Mouse (Mus musculus): ENCODE results near the gene Card11.

Gene Card11

GRCm38 (mm10) chr5:140992093-140993070 is 8.0 kb downstream of the Card11 start:
- DNase-seq (ENCODE audit: low spot score) = no peak

GRCm38 (mm10) chr5:140985311-140986050 is 14.9 kb downstream of the Card11 start:
- no peak for DNase-seq (ENCODE audit: low spot score)

- no peak for DNase-seq (ENCODE audit: low spot score)
Measured at GRCm38 (mm10) chr5:140981370-140981805, 19.0 kb downstream of the Card11 start.

GRCm38 (mm10) chr5:140980783-140981182 is 19.6 kb downstream of the Card11 start:
- DNase-seq (ENCODE audit: low spot score) = no peak

- no peak for DNase-seq (ENCODE audit: low spot score)
Measured at GRCm38 (mm10) chr5:140980051-140980450, 20.3 kb downstream of the Card11 start.

- DNase-seq (ENCODE audit: low spot score) = no peak
Measured at GRCm38 (mm10) chr5:140962945-140963344, 37.4 kb downstream of the Card11 start.

- DNase-seq (ENCODE audit: low spot score) = no peak
Measured at GRCm38 (mm10) chr5:140960732-140961131, 39.6 kb downstream of the Card11 start.

GRCm38 (mm10) chr5:140959160-140959559 is 41.2 kb downstream of the Card11 start:
- DNase-seq (ENCODE audit: low spot score) = no peak

GRCm38 (mm10) chr5:140957106-140957505 is 43.3 kb downstream of the Card11 start:
- no peak for DNase-seq (ENCODE audit: low spot score)

GRCm38 (mm10) chr5:140955666-140956065 is 44.7 kb downstream of the Card11 start:
- no peak for DNase-seq (ENCODE audit: low spot score)

- no peak for DNase-seq (ENCODE audit: low spot score)
Measured at GRCm38 (mm10) chr5:140951801-140952200, 48.6 kb downstream of the Card11 start.

GRCm38 (mm10) chr5:140948009-140948408 is 52.4 kb downstream of the Card11 start:
- no peak for DNase-seq (ENCODE audit: low spot score)

- no peak for DNase-seq (ENCODE audit: low spot score)
Measured at GRCm38 (mm10) chr5:140946034-140946433, 54.3 kb downstream of the Card11 start.

GRCm38 (mm10) chr5:140944382-140945125 is 55.8 kb downstream of the Card11 start:
- no peak for DNase-seq (ENCODE audit: low spot score)

GRCm38 (mm10) chr5:140940923-140941491 is 59.4 kb downstream of the Card11 start:
- no peak for DNase-seq (ENCODE audit: low spot score)

GRCm38 (mm10) chr5:140940257-140940922 is 60.0 kb downstream of the Card11 start:
- DNase-seq (ENCODE audit: low spot score) = no peak

GRCm38 (mm10) chr5:140936816-140937215 is 63.6 kb downstream of the Card11 start:
- no peak for DNase-seq (ENCODE audit: low spot score)

GRCm38 (mm10) chr5:140935848-140936247 is 64.5 kb downstream of the Card11 start:
- no peak for DNase-seq (ENCODE audit: low spot score)

- DNase-seq (ENCODE audit: low spot score) = no peak
Measured at GRCm38 (mm10) chr5:140934639-140935315, 65.6 kb downstream of the Card11 start.

- DNase-seq (ENCODE audit: low spot score) = no peak
Measured at GRCm38 (mm10) chr5:140931523-140932229, 68.7 kb downstream of the Card11 start.

All from urinary bladder, postnatal 10 days (tissue).